Mouse (Mus musculus) gastrocnemius, postnatal 4 days (tissue): ENCODE results near the gene Plet1. TPM values are rescaled to one million over a fixed set of nuclear protein-coding genes. Genes with fewer than 3 reads are reported as not detected.

Experiments
- DNase-seq, 2 experiments: peaks; one replicate each; pipeline ENCODE4 v3.0.0; 2021 to 2022; ENCODE audit warnings: low spot score in 2 of 2, mixed read lengths in 2 of 2
- total RNA-seq, 2 experiments: library from RNA; stranded (reverse); gene quantifications; 2 replicates each; pipeline ENCODE4 v1.2.3; 2021

The Plet1 gene
- total RNA-seq, 2 experiments from 2014 or later = not detected

DNA sequence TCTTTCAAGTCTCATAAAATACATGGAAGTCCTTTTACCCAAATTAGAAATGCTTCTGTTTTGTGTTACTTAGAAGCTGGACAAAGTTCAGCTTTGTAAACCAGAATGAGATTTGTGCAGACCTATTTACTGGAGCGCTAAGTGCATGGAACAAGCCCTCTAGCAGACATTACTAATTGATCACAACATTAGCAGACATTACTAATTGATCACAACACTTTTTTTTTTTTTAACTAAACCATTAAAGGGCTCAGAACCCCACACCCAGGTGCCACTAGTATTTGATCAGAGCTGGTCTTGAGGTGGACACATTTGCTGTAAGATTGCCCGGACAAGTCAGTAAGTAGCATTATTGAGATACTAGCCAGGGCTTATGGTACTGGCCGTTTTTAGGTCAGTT lies 39.5 kb downstream of the Plet1 start:
- DNase-seq = no peak

DNA sequence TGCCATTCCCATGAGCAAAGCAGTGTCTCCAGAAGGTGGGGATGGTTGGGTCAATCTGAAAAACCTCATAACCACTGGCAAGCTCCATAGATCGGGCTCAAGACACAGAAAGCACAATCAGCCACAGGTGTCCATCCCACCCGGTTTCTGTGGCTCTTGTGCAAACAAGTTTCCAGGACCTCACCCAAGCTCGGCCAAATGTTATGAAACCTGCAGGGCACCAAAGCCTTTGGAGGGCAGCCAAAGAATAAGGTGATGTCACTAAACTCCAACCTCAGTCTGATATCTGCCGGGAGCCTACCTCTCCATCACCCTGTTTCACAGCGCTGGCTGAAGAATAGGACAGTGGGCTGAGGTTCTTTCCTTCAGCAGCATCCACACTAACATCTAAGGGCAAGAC lies 41.6 kb downstream of the Plet1 start:
- no peak for DNase-seq

DNA sequence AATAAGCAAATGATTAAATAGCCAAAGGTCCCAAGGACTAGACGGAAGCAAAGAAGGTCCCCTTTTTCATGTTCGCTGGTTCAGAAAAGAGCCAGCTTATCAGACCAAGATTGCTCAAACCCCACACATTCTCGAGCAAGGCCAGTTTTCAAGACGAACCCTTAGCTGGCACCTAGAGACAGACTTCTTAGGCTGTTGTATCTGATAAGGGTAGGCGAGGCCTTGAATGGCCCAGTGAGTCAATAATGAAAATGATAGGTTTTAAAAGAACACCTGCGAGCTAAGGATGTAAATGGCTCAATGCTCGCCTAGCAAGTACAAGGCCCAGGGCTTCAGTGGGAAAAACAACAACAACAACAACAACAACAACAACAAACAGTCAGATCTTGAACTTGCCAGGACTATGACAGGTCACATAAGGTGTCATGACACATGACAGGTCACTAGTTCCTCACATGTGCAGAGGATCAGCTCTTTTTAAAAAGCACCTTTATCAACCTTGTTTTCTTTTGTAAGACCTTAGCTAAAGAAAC lies 42.3 kb downstream of the Plet1 start:
- DNase-seq = no peak

DNA sequence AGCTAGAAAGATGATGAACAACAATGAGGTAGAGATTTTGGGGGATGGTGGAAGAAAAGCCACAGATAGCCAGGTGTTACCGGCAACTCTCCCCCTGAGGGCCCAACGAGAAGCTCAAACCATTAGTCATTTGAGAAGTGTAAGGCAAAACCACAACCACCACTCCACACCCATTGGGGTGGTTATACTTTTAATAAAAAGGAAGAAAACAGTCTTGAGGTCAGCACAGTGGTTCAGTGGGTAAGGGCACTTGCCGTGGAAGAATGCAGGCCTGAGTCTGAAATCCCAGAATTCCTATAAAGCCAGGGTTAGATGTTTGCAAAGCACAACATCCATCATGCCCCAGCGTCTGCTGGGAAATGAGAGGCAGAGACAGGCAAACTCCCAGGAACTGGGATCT lies 43.0 kb downstream of the Plet1 start:
- DNase-seq = no peak

DNA sequence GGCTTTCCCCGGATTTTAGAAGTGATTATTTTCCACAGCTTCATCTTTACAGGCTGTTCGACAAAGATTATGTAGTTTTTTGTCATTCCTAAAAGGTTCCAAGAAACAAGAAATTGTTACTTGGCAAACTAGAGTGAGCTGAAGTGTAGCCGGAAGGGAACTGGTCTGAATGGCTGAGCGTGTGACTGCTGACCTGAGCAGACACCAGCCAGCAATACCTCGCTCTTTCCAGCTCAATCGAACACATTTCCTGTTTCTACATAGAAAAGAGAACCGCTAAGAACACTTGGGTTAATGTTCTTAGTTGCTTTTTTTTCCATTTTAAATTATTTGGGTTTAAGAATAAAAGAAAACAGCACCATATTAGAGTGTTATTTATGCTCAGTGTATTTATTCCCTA lies 45.8 kb downstream of the Plet1 start:
- no peak for DNase-seq

DNA sequence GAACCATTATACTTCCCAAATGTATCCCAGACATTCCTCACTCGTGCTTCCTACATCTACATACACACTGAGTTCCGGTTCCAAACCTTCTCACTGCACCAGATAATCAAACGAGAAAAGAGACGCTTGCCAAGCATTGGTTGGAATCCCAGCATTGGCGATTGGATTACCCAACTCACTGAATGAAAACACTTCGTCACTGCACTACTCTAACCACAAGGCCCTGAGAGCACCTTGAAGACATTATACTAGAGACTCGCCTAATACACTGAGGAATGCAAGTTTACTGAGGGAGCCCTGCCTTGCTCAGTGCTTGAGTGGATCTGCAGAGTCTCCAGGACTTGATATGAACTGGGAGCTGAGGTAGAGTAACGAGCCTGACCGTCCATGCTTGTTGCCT lies 48.1 kb downstream of the Plet1 start:
- no peak for DNase-seq

DNA sequence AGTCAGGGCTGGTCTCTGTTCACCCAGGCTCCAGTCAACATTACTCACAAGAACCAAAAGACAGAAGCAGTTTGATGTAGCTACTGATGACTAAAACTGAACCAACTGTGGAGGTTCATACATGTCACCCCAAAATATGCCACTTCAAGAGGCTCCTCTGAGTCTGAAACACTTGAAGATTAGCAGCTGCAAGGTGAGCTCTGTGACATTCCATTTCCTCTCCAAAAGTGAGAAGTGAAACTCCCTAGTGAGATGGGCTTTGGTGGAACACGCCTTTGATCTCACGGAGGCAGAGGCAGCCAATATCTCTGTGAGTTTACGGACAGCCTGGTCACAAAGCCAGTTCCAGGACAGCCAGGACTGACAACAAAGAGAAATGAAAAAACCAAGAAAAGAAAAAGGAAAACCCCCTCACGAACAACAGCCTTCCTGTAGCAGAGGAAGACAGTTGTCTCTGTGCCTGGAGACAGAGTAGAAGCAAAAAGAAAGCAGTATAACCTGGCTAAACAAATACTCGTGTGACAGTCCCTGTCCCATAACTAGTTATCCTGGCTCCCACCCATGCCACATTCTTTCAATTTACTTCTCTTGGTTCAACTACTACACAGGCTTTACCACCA lies 53.6 kb downstream of the Plet1 start:
- DNase-seq = no peak

DNA sequence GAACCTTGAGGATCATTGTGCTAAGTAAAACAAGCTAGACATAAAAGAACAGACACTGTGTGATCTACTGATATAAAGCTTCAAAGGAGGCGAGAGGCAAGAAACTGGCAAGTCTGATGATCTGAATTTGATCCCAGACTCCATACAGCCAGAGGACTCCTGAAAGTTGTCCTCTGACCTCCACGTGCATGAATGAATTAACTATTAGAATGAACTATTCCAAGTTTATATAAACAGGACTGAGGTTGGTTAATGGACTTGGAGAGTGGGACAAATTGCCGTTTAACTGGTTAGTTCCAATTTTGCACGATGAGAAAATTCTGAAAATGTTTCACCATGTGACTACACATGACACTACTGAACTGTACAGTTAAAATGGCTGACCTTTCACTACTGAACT lies 54.6 kb downstream of the Plet1 start:
- DNase-seq = no peak

DNA sequence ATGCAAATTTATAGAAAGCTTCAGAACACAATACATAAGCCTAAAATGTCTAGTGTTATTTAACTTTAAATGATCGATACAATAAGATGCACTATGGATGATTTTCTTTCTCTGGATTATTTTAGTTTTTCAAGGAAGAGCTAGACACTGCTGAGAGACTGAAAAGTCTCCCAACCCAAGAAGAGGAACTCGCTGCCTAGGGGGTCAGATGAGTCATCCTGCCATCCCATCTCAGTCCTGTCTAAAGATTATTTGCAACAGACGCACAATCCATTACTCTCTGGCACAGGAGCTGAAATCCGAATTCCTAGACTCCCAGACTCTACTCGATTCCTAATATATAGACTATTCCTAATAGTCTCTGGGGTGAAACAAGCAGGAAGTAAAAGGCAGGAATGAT lies 57.9 kb downstream of the Plet1 start:
- no peak for DNase-seq

DNA sequence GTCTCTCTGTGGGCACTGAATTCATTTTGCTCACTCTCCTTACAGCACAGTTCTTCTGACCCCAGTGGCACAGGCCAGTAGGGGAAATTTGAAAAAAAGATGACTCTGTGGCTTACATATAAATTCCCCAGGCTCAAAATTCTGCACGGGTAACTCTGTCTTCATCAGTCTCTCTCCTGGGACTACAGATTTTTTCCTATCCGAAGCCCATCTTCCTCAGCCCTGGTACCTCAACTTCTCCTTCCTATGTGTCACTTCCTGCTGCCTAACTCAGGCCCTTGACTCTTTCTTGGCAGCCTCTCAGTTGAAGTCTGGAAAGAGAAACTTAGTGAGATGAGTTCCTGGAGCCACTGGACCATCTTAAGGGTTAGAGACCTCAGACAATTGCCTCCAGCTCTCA lies 59.2 kb downstream of the Plet1 start:
- no peak for DNase-seq

DNA sequence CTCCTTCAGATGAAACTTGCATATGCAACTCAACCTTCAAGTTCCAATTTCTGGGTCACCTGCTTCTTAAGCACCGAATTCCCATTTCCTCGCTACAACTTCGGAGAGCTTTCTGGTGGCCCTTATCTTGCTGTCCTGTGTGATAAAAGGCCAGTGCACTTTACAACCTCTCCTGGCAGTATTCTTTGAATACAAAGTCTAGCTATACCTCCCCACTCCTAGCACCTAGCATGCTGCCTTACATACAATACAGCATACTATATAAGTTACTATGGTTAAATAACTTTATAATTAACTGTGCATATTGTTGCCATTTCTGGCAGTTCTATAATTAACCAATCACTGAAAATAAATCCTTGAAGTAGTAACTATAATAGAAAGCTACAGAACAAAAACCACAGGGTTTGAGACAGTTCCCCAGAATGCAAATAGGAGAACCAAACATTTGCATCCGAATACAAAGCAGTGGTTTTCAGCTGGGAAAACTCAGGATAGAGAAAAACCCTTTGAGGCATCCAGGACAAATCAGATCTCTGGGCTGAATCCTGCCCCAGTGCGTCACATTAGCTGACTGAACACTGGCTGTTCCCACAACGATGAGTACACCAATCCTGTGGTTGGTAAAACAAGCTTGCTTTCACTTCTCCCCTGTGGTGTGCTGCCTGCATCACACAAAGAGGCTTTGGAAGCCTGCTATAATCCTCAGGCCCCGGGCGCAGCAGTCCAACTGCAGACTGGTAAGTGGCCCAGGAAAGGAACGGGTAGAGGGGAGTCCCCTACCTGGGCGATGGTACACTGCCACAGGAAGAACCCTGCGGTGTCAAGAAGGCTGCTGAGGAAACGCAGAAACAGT lies 60.1 kb downstream of the Plet1 start, which contains the start of gene Il18:
TSS of gene Il18 (plus strand) at position 587 of the 853 bp plus-strand sequence.
- no peak for DNase-seq

DNA sequence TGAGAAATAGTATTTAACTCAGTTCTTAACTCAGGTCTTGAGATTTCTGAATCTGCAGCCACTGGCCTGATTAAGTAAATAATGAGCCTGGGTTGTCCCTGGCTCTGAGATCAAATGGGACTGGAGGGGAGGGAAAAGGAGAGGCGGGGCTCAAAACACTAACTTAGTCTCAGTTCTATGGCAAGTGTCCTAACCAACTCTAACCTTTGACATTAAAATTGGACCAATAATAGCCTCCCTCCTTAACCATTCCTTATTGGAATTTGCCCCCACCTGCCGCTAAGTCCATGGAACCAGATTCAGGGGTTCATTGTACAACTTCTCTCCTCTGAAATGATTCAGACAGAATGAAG lies 60.7 kb downstream of the Plet1 start, which contains the start of gene Bco2:
TSS of gene Bco2 (minus strand) at position 88 of the 353 bp plus-strand sequence.
- DNase-seq = no peak

Other genes with a start within 250 kb of the Plet1 start
- 100 to 1,000 TPM; 882 to 967 TPM for gene Rpl10-ps3, start 149.6 kb upstream of the Plet1 start, total RNA-seq
- gene Pts, start 34.2 kb downstream of the Plet1 start, total RNA-seq = 10 to 100 TPM; 21.0 to 24.0 TPM
- gene Il18, start 60.3 kb downstream of the Plet1 start, total RNA-seq = 1 to 10 TPM in 1 of 2 experiments, under 1 TPM in 1; 0.34 to 1.1 TPM
- under 1 TPM; 0.13 to 0.17 TPM for gene Bco2, start 60.7 kb downstream of the Plet1 start, total RNA-seq
- not detected for gene Tex12, start 66.8 kb downstream of the Plet1 start, total RNA-seq
- gene Sdhd, start 109.3 kb downstream of the Plet1 start, total RNA-seq = 100 to 1,000 TPM; 300 to 319 TPM
- 100 to 1,000 TPM; 110 to 123 TPM for gene Timm8b, start 109.4 kb downstream of the Plet1 start, total RNA-seq
- gene Pih1d2, start 122.8 kb downstream of the Plet1 start, total RNA-seq = under 1 TPM; 0.66 to 0.73 TPM
- 10 to 100 TPM; 21.5 to 23.3 TPM for gene Nkapd1, start 122.9 kb downstream of the Plet1 start, total RNA-seq
- 100 to 1,000 TPM; 148 to 161 TPM for gene Dlat, start 165.3 kb downstream of the Plet1 start, total RNA-seq
- 10 to 100 TPM; 12.6 to 14.8 TPM for gene Dixdc1, start 245.0 kb downstream of the Plet1 start, total RNA-seq